Mouse (Mus musculus) neural tube, embryonic 11.5 days (tissue): Measurements from ENCODE around the gene Cabp1. TPM values are rescaled to one million over a fixed set of nuclear protein-coding genes. Genes with fewer than 3 reads are reported as not detected.
A peak's percentile ranks its signal among the peaks of the same experiment; 100 is the strongest.

Experiments used
- ATAC-seq: fragments of 200-750 bp; cut with Nextera tagmentation; 2 replicates; pipeline ENCODE4 v1.8.0; 2017; ENCODE audit warnings: moderate number of reproducible peaks, mild to moderate bottlenecking, moderate TSS enrichment, moderate library complexity; ENCODE audit not compliant: insufficient read depth, low FRiP score, low TSS enrichment
- DNase-seq: peaks from one replicate; pipeline ENCODE4 v3.0.0-alpha.2; 2015; ENCODE audit warnings: low spot score
- H3K27ac ChIP-seq: fragments of 300-500 bp; sonication (generic); 2 replicates; pipeline ENCODE4 v1.5.1; 2014; ENCODE audit warnings: low read depth, mild to moderate bottlenecking, low read length
- H3K27me3 ChIP-seq: fragments of 300-500 bp; sonication (generic); 2 replicates; pipeline ENCODE4 v1.6.1; 2014; ENCODE audit warnings: mild to moderate bottlenecking, low read length, mixed read lengths; ENCODE audit not compliant: control insufficient read depth, insufficient read depth
- H3K36me3 ChIP-seq: fragments of 300-500 bp; sonication (generic); 2 replicates; pipeline ENCODE4 v1.6.1; 2014; ENCODE audit warnings: mild to moderate bottlenecking, low read length, moderate library complexity, mixed read lengths; ENCODE audit not compliant: control insufficient read depth, insufficient read depth
- H3K4me1 ChIP-seq: fragments of 300-500 bp; sonication (generic); 2 replicates; pipeline ENCODE4 v1.6.1; 2014; ENCODE audit warnings: low read length, mixed read lengths; ENCODE audit not compliant: control insufficient read depth, insufficient read depth
- H3K4me2 ChIP-seq: fragments of 300-500 bp; sonication (generic); 2 replicates; pipeline ENCODE4 v1.6.1; 2014; ENCODE audit warnings: low read depth, mild to moderate bottlenecking, moderate library complexity
- H3K4me3 ChIP-seq: fragments of 300-500 bp; sonication (generic); 2 replicates; pipeline ENCODE4 v1.5.1; 2014; ENCODE audit warnings: low read depth, low read length
- H3K9ac ChIP-seq: fragments of 300-500 bp; sonication (generic); 2 replicates; pipeline ENCODE4 v1.6.1; 2014; ENCODE audit warnings: mild to moderate bottlenecking, low read length
- H3K9me3 ChIP-seq: fragments of 300-500 bp; sonication (generic); 2 replicates; pipeline ENCODE4 v1.6.1; 2016; ENCODE audit warnings: low read length; ENCODE audit not compliant: control insufficient read depth
- WGBS: fragments of 180-500 bp; shearing (Covaris S2); extraction: QIAGEN DNeasy Blood & Tissue Kit; methylation state at CpG from one replicate; pipeline ENCODE4 v1.1.7; 2014; 5-methylcytosine and 5-hydroxymethylcytosine counted together
- polyA plus RNA-seq: library from polyadenylated mRNA; unstranded; fragments of >200 nt; fragmentation: Nextera tagmentation; extraction: Ambion mirVana; gene quantifications from 2 replicates; pipeline ENCODE4 v1.2.1, GENCODE M21; 2014

The Cabp1 gene
- polyA plus RNA-seq, 1 experiment from 2014 or later = 12.3 TPM

DNA sequence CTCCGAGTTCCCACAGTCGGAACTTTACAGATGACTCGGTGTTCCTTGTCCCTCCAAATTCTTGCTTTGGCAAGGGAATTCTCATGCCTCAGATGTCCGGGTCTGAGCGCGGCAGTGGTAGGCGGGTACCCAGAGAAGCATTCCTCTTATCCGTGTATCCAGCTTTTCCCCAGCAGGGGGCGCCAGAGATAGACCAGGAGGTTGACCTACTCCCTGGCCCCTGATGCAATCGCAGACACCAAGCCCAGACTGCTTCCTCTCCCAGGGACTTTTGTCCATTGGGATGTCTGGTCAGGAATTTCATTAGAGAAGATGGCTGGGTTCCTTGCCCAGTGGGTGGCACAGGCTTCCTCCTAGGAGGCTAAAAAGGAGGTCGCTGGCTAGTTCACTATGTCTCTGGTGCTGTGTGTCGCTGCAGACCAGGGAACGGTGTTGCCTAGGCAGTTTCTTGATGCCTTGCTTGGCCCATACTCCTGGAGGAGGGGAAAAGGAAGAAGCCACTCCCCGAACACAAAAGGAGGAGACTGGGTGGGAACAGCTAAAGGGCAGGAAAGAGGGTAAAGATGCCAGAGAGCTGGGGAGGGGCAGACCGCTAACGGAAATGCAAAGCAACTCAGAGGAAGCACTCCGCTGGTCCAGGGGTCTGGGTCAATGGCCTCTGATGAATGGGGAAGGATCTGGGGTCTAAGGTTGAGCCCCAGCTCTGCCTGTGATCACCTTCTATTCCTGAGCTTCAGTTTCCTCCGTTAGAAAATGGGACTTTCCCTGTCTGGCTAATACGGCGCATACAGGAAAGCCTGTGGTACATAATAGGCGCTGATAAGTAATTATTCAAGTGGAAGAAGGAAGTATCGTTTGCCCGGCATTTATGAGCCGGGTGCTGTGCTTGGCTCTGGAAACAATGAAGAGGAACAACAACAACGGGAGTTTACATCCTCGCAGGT, 6.7 kb downstream of the Cabp1 start:
- WGBS = 16% methylated on average over 26 of the region's 26 CpGs
- peaks cover 3% of the 10 kb centered on the region; the same call in 1 of the 2 replicates for H3K27me3 ChIP-seq
- H3K4me1 ChIP-seq = peaks cover 18% of the 10 kb centered on the region

GRCm38 (mm10) chr5:115186371-115187073, 7.7 kb downstream of the Cabp1 start:
- Histone ChIP-seq H3K9ac (no peak overlapping the region), H3K9me3 (no peaks in the 10 kb centered on the region), H3K4me3 (no peak overlapping the region), H3K36me3 (no peaks in the 10 kb centered on the region), H3K4me1 (peaks cover 12% of the 10 kb centered on the region; the same call in 1 of the 2 replicates), H3K27me3 (no peaks in the 10 kb centered on the region), H3K27ac (peak overlapping the region; percentile 29), H3K4me2 (peak overlapping the region; percentile 2; the same call in 1 of the 2 replicates)
- 35% methylated on average over 17 of the region's 17 CpGs for WGBS
- no peak for ATAC-seq
- DNase-seq = peak; percentile 55

More for the DNA sequence above, 6.7 kb downstream of the Cabp1 start:
- H3K9ac ChIP-seq = no peak overlapping the region
- H3K27ac ChIP-seq = peak overlapping the region; percentile 6; the same call in 1 of the 2 replicates
- H3K4me3 ChIP-seq = no peak overlapping the region
- H3K4me2 ChIP-seq = peak overlapping the region; percentile 15
- ATAC-seq (peak; percentile 77), DNase-seq (peak; percentile 91)
- no peaks in the 10 kb centered on the region for H3K36me3 ChIP-seq
- no peaks in the 10 kb centered on the region for H3K9me3 ChIP-seq

GRCm38 (mm10) chr5:115184726-115185125, 9.5 kb downstream of the Cabp1 start:
- Histone ChIP-seq H3K9ac (no peak overlapping the region), H3K36me3 (no peaks in the 10 kb centered on the region), H3K4me1 (peaks cover 12% of the 10 kb centered on the region; the same call in 1 of the 2 replicates), H3K27me3 (no peaks in the 10 kb centered on the region), H3K4me3 (no peak overlapping the region), H3K9me3 (no peaks in the 10 kb centered on the region), H3K4me2 (no peak overlapping the region), H3K27ac (no peak overlapping the region)
- DNase-seq = peak; percentile 63
- WGBS = 28% methylated on average over 15 of the region's 15 CpGs
- no peak for ATAC-seq

DNA sequence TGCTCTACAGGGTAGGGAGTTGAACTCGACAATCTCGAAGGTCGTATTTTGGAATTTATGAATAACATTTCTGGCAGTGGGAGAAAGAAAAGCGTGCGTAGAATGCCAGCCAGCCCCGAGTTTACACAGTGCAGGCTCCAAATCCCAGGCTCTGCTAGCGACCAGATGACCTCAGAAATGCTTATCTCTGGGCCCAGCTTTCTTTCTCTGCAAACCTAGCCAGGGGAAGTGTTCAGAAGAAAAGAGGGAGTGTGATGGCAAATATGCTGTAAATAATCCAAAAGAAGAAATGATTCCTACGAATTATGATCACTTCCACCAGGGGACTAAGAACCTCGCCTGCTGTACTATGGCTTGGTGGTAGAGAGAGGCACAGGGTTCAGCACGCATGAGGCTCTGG, 10.7 kb downstream of the Cabp1 start:
- no peaks in the 10 kb centered on the region for H3K9me3 ChIP-seq
- WGBS = 83% methylated on average over 10 of the region's 10 CpGs
- H3K9ac ChIP-seq = no peak overlapping the region
- peaks cover 12% of the 10 kb centered on the region; the same call in 1 of the 2 replicates for H3K4me1 ChIP-seq
- H3K4me3 ChIP-seq = no peak overlapping the region
- no peak for DNase-seq
- no peaks in the 10 kb centered on the region for H3K27me3 ChIP-seq
- H3K4me2 ChIP-seq = no peak overlapping the region
- no peak overlapping the region for H3K27ac ChIP-seq
- ATAC-seq = no peak
- no peaks in the 10 kb centered on the region for H3K36me3 ChIP-seq

GRCm38 (mm10) chr5:115182925-115183324, 11.3 kb downstream of the Cabp1 start:
- ATAC-seq = no peak
- peaks cover 12% of the 10 kb centered on the region; the same call in 1 of the 2 replicates for H3K4me1 ChIP-seq
- H3K9ac ChIP-seq = no peak overlapping the region
- no peak overlapping the region for H3K4me3 ChIP-seq
- 79% methylated on average over 8 of the region's 8 CpGs for WGBS
- H3K36me3 ChIP-seq = no peaks in the 10 kb centered on the region
- H3K27me3 ChIP-seq = no peaks in the 10 kb centered on the region
- DNase-seq = no peak
- no peak overlapping the region for H3K4me2 ChIP-seq
- no peaks in the 10 kb centered on the region for H3K9me3 ChIP-seq
- no peak overlapping the region for H3K27ac ChIP-seq

DNA sequence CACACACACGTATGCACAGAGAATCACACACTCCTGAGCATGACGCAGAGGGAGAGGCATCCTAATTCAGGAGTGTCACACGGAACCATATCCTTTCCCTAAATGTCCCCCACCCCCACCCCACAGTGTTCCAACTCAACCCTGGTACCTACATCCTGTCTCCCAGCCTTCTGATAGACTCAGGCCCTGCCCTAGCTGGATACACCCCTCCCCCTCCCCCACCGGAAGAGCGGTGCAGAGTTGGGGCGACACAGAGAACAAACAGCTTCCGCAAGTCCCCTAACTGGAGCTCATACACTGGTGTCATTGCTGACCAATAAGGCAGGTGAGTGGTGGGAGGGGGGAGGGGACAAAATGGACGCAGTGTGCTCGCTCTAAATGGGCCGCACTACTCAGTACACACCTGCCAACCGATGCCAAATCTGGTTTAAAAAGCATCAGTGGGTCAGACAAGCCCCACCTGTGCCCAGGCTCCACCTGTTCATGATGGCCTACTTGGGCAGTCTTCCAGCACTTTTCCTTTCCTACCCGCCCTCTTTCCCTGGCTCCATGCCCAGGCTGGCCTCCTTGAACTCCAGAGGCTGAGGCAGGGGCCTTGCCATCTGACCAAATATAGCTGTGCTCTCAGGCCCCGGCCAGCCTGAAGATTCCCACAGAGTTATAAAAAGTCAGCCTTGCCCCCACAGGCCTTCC, 12.8 kb downstream of the Cabp1 start:
- Histone ChIP-seq H3K36me3 (no peaks in the 10 kb centered on the region), H3K4me2 (no peak overlapping the region), H3K4me1 (peaks cover 6% of the 10 kb centered on the region; the same call in 1 of the 2 replicates), H3K4me3 (no peak overlapping the region), H3K9me3 (no peaks in the 10 kb centered on the region), H3K9ac (no peak overlapping the region), H3K27me3 (no peaks in the 10 kb centered on the region), H3K27ac (no peak overlapping the region)
- 79% methylated on average over 13 of the region's 13 CpGs for WGBS
- no peak for DNase-seq
- no peak for ATAC-seq

GRCm38 (mm10) chr5:115179596-115179995, 14.6 kb downstream of the Cabp1 start:
- H3K4me3 ChIP-seq = no peak overlapping the region
- H3K4me2 ChIP-seq = no peak overlapping the region
- WGBS = 90% methylated on average over 11 of the region's 11 CpGs
- no peak overlapping the region for H3K9ac ChIP-seq
- H3K4me1 ChIP-seq = peaks cover 4% of the 10 kb centered on the region; the same call in 1 of the 2 replicates
- H3K9me3 ChIP-seq = no peaks in the 10 kb centered on the region
- no peak overlapping the region for H3K27ac ChIP-seq
- DNase-seq = no peak
- H3K36me3 ChIP-seq = no peaks in the 10 kb centered on the region
- ATAC-seq = no peak
- H3K27me3 ChIP-seq = no peaks in the 10 kb centered on the region

- H3K9me3 ChIP-seq = no peaks in the 10 kb centered on the region
- no peak overlapping the region for H3K27ac ChIP-seq
- DNase-seq = no peak
- H3K27me3 ChIP-seq = no peaks in the 10 kb centered on the region
- no peaks in the 10 kb centered on the region for H3K36me3 ChIP-seq
- no peak overlapping the region for H3K4me2 ChIP-seq
- H3K4me1 ChIP-seq = no peaks in the 10 kb centered on the region
- H3K4me3 ChIP-seq = no peak overlapping the region
- 88% methylated on average over 6 of the region's 6 CpGs for WGBS
- H3K9ac ChIP-seq = no peak overlapping the region
- ATAC-seq = no peak
These were observed 16.3 kb downstream of the Cabp1 start for GRCm38 (mm10) chr5:115177866-115178265.
